Mouse (Mus musculus) spleen, adult 2 months (tissue): ENCODE results near the gene Atm. TPM values are rescaled to one million over a fixed set of nuclear protein-coding genes. Genes with fewer than 3 reads are reported as not detected.
A peak's percentile ranks its signal among the peaks of the same experiment; 100 is the strongest.

Source experiments
- DNase-seq, 2 experiments: peaks; one replicate each; pipeline versions ENCODE4 v3.0.0 to v3.0.0-alpha.2; 2012 to 2021; ENCODE audit warnings: low spot score in 2 of 2, low read depth in 1 of 2
- H3K27ac ChIP-seq: fragments of 200-500 bp; 2 replicates; pipeline ENCODE4 v1.5.1; 2012; ENCODE audit warnings: low read length, inconsistent platforms; ENCODE audit not compliant: insufficient read depth
- H3K27me3 ChIP-seq: fragments of 200-500 bp; 2 replicates; pipeline ENCODE4 v1.6.1; 2012; ENCODE audit warnings: mild to moderate bottlenecking, moderate library complexity, low read length, inconsistent platforms; ENCODE audit not compliant: control insufficient read depth, insufficient read depth
- H3K36me3 ChIP-seq: fragments of 200-500 bp; 2 replicates; pipeline ENCODE4 v1.6.1; 2012; ENCODE audit warnings: mild to moderate bottlenecking, low read length, inconsistent platforms; ENCODE audit not compliant: control insufficient read depth, insufficient read depth
- H3K4me1 ChIP-seq: fragments of 200-500 bp; 2 replicates; pipeline ENCODE4 v1.6.1; 2011; ENCODE audit warnings: inconsistent platforms; ENCODE audit not compliant: control insufficient read depth, insufficient read depth, insufficient read length
- H3K4me3 ChIP-seq: fragments of 200-500 bp; 2 replicates; pipeline ENCODE4 v1.5.1; 2011; ENCODE audit warnings: mild to moderate bottlenecking, inconsistent platforms; ENCODE audit not compliant: insufficient read depth, insufficient read length; ENCODE audit errors: extremely low read depth
- CTCF ChIP-seq: fragments of 200-500 bp; IDR thresholded peaks from 2 replicates; pipeline ENCODE4 v1.5.1; 2011; ENCODE audit warnings: mild to moderate bottlenecking, inconsistent platforms; ENCODE audit not compliant: insufficient read depth, insufficient read length, insufficient replicate concordance; ENCODE audit errors: extremely low read depth
- POLR2A ChIP-seq: fragments of 200-500 bp; IDR thresholded peaks from 2 replicates; pipeline ENCODE4 v1.6.1; 2011; ENCODE audit warnings: low read depth, low read length, inconsistent platforms
- WGBS: fragments of 180-500 bp; shearing (Covaris S2); methylation state at CpG from one replicate; pipeline ENCODE4 v1.1.7; 2018; 5-methylcytosine and 5-hydroxymethylcytosine counted together
- polyA plus RNA-seq: library from polyadenylated mRNA; depleted of rRNA; stranded (reverse); fragments of >200 nt; gene quantifications from 2 replicates; pipeline ENCODE4 v1.2.3, GENCODE M21; 2012

Gene Atm
- polyA plus RNA-seq, 1 experiment, result 2.8 TPM

- no peaks in the 10 kb centered on the region for H3K27me3 ChIP-seq
- no peaks in the 10 kb centered on the region; the same call in 1 of the 2 replicates for H3K4me1 ChIP-seq
- WGBS, result 93% methylated on average over 2 of the region's 2 CpGs
- H3K4me3 ChIP-seq, result no peak overlapping the region
- H3K36me3 ChIP-seq, result no peaks in the 10 kb centered on the region
- DNase-seq, result no peak
- TF ChIP-seq POLR2A (no peak), CTCF (no peak)
- no peak overlapping the region for H3K27ac ChIP-seq
Measured at GRCm38 (mm10) chr9:53408953-53409361, 127.6 kb downstream of the Atm start.

GRCm38 (mm10) chr9:53408548-53408947, 128.0 kb downstream of the Atm start:
- no peaks in the 10 kb centered on the region for H3K36me3 ChIP-seq
- no peak overlapping the region for H3K4me3 ChIP-seq
- no peak for TF ChIP-seq CTCF
- no peak for TF ChIP-seq POLR2A
- no peaks in the 10 kb centered on the region for H3K27me3 ChIP-seq
- H3K4me1 ChIP-seq, result no peaks in the 10 kb centered on the region; the same call in 1 of the 2 replicates
- H3K27ac ChIP-seq, result no peak overlapping the region
- no peak for DNase-seq
- WGBS, result 87% methylated on average over 4 of the region's 4 CpGs

- Histone ChIP-seq H3K36me3 (no peaks in the 10 kb centered on the region), H3K4me3 (peak overlapping the region; percentile 47; the same call in 1 of the 2 replicates), H3K27ac (no peak overlapping the region), H3K4me1 (no peaks in the 10 kb centered on the region; the same call in 1 of the 2 replicates), H3K27me3 (no peaks in the 10 kb centered on the region)
- 17% methylated on average over 21 of the region's 21 CpGs for WGBS
- DNase-seq, result peak; percentile 79 to 83
- TF ChIP-seq POLR2A (no peak), CTCF (no peak)
Measured at GRCm38 (mm10) chr9:53404753-53405722, 131.5 kb downstream of the Atm start.

GRCm38 (mm10) chr9:53404050-53404752, 132.3 kb downstream of the Atm start:
- WGBS, result 86% methylated on average over 6 of the region's 6 CpGs
- no peaks in the 10 kb centered on the region for H3K27me3 ChIP-seq
- no peak overlapping the region for H3K4me3 ChIP-seq
- TF ChIP-seq POLR2A (no peak), CTCF (no peak)
- DNase-seq, result no peak
- no peaks in the 10 kb centered on the region; the same call in 1 of the 2 replicates for H3K4me1 ChIP-seq
- no peak overlapping the region for H3K27ac ChIP-seq
- H3K36me3 ChIP-seq, result no peaks in the 10 kb centered on the region

- Histone ChIP-seq H3K4me3 (no peak overlapping the region), H3K27me3 (no peaks in the 10 kb centered on the region), H3K4me1 (no peaks in the 10 kb centered on the region; the same call in 1 of the 2 replicates), H3K27ac (no peak overlapping the region), H3K36me3 (no peaks in the 10 kb centered on the region)
- TF ChIP-seq POLR2A, result no peak
- TF ChIP-seq CTCF, result no peak
- DNase-seq, result no peak
- 88% methylated on average over 8 of the region's 8 CpGs for WGBS
Measured at GRCm38 (mm10) chr9:53402991-53403390, 133.5 kb downstream of the Atm start.

- no peak for TF ChIP-seq POLR2A
- no peak for TF ChIP-seq CTCF
- Histone ChIP-seq H3K27me3 (no peaks in the 10 kb centered on the region), H3K36me3 (no peaks in the 10 kb centered on the region), H3K4me1 (no peaks in the 10 kb centered on the region; the same call in 1 of the 2 replicates), H3K4me3 (no peak within 1 kb of the TSS), H3K27ac (no peak within 1 kb of the TSS)
- no peak for DNase-seq
- WGBS, result 38% methylated on average over 11 of the region's 11 CpGs
Measured at GRCm38 (mm10) chr9:53402291-53402711, 134.2 kb downstream of the Atm start, which contains the start of gene 4930550C14Rik. 4930550C14Rik (plus strand) TSS chr9:53402325.
